Mouse (Mus musculus): Measurements from ENCODE around the gene Gm11037.

GRCm38 (mm10) chr2:131177932-131178331 is 44.6 kb downstream of the Gm11037 start:
- TF ChIP-seq CTCF (IDR thresholded peaks at IDR 0.05; ENCODE audit: low read depth) (no peak), EP300 (optimal IDR thresholded peaks at IDR 0.05) (no peak)
